Mouse (Mus musculus) bone marrow, adult 2 months (tissue): Measurements from ENCODE around the gene Ints5.

Experiments used
- CTCF ChIP-seq: fragments of 200-500 bp; IDR thresholded peaks from 2 replicates; pipeline ENCODE4 v1.5.1; 2011; ENCODE audit warnings: low read length, control low read depth; ENCODE audit not compliant: control insufficient read depth, insufficient read depth
- POLR2A ChIP-seq: fragments of 200-500 bp; IDR thresholded peaks from 2 replicates; pipeline ENCODE4 v1.6.1; 2011; ENCODE audit warnings: low read depth, mild to moderate bottlenecking, control low read depth, low read length, borderline replicate concordance; ENCODE audit not compliant: control insufficient read depth

- no peak for TF ChIP-seq CTCF
- TF ChIP-seq POLR2A, result no peak
These were observed 40.4 kb upstream of the Ints5 start for GRCm38 (mm10) chr19:8852236-8852928.
